Mouse (Mus musculus) embryonic facial prominence, embryonic 14.5 days (tissue): ENCODE data around the gene Ppt1. TPM values are rescaled to one million over a fixed set of nuclear protein-coding genes. Genes with fewer than 3 reads are reported as not detected.

Experiments used
- ATAC-seq: fragments of 200-750 bp; cut with Nextera tagmentation; 2 replicates; pipeline ENCODE4 v1.8.0; 2017; ENCODE audit warnings: low read depth, moderate number of reproducible peaks, moderate TSS enrichment
- DNase-seq: peaks from one replicate; pipeline ENCODE4 v3.0.0-alpha.2; 2015; ENCODE audit warnings: low spot score
- H3K27ac ChIP-seq: fragments of 300-500 bp; sonication (generic); replicated peaks from 2 replicates; pipeline ENCODE4 v1.5.1; 2014; ENCODE audit warnings: low read depth, mild to moderate bottlenecking, low read length, moderate library complexity
- H3K27me3 ChIP-seq: fragments of 300-500 bp; sonication (generic); replicated peaks from 2 replicates; pipeline ENCODE4 v1.6.1; 2014; ENCODE audit warnings: low read length; ENCODE audit not compliant: control insufficient read depth, insufficient read depth
- H3K36me3 ChIP-seq: fragments of 300-500 bp; sonication (generic); 2 replicates; pipeline ENCODE4 v1.6.1; 2014; ENCODE audit warnings: low read length, mixed read lengths; ENCODE audit not compliant: control insufficient read depth, insufficient read depth
- H3K4me1 ChIP-seq: fragments of 300-500 bp; sonication (generic); 2 replicates; pipeline ENCODE4 v1.6.1; 2014; ENCODE audit warnings: antibody characterized with exemption, low read length; ENCODE audit not compliant: control insufficient read depth, insufficient read depth
- H3K4me2 ChIP-seq: fragments of 300-500 bp; sonication (generic); 2 replicates; pipeline ENCODE4 v1.6.1; 2014; ENCODE audit warnings: low read depth, mild to moderate bottlenecking, low read length, moderate library complexity, mixed read lengths
- H3K4me3 ChIP-seq: fragments of 300-500 bp; sonication (generic); 2 replicates; pipeline ENCODE4 v1.5.1; 2014; ENCODE audit warnings: low read depth, mild to moderate bottlenecking, low read length
- H3K9ac ChIP-seq: fragments of 300-500 bp; sonication (generic); 2 replicates; pipeline ENCODE4 v1.6.1; 2014; ENCODE audit warnings: low read depth, mild to moderate bottlenecking, low read length, moderate library complexity, mixed read lengths
- H3K9me3 ChIP-seq: fragments of 300-500 bp; sonication (generic); 2 replicates; pipeline ENCODE4 v1.6.1; 2016; ENCODE audit warnings: low read length; ENCODE audit not compliant: control insufficient read depth
- WGBS: fragments of 180-500 bp; shearing (Covaris S2); extraction: QIAGEN DNeasy Blood & Tissue Kit; methylation state at CpG from one replicate; pipeline ENCODE4 v1.1.7; 2014; 5-methylcytosine and 5-hydroxymethylcytosine counted together
- polyA plus RNA-seq: library from polyadenylated mRNA; unstranded; fragments of >200 nt; fragmentation: Nextera tagmentation; extraction: Ambion mirVana; gene quantifications from 2 replicates; pipeline ENCODE4 v1.2.1, GENCODE M21; 2014

The Ppt1 gene
- polyA plus RNA-seq, 1 experiment from 2014 or later: 61.3 TPM

- no peak for ATAC-seq
- no peak overlapping the region for H3K27ac ChIP-seq
- peaks cover 6% of the 10 kb centered on the region for H3K9me3 ChIP-seq
- no peak for DNase-seq
- no peaks in the 10 kb centered on the region for H3K36me3 ChIP-seq
- H3K4me2 ChIP-seq: no peak overlapping the region
- WGBS: 79% methylated on average over 10 of the region's 10 CpGs
- no peak overlapping the region for H3K9ac ChIP-seq
- no peak overlapping the region for H3K4me3 ChIP-seq
- H3K4me1 ChIP-seq: no peaks in the 10 kb centered on the region
- no peaks in the 10 kb centered on the region for H3K27me3 ChIP-seq
Observed at GRCm38 (mm10) chr4:122905359-122905758, 69.3 kb downstream of the Ppt1 start.

Other genes with a start within 250 kb of the Ppt1 start
- gene 9530002B09Rik, start 147.0 kb upstream of the Ppt1 start, polyA plus RNA-seq: not detected in 2 replicates
- gene Cap1, start 49.8 kb downstream of the Ppt1 start, polyA plus RNA-seq: 70.2 and 74.6 TPM in 2 replicates
- 5.3 and 6.6 TPM in 2 replicates for gene Mfsd2a, start 124.9 kb downstream of the Ppt1 start, polyA plus RNA-seq
- gene Mycl, start 159.4 kb downstream of the Ppt1 start, polyA plus RNA-seq: 26.9 and 29.3 TPM in 2 replicates
- gene Trit1, start 180.4 kb downstream of the Ppt1 start, polyA plus RNA-seq: 18.8 and 19.4 TPM in 2 replicates